Mouse (Mus musculus): ENCODE measurements around the gene Pigq.

Gene Pigq

GRCm38 (mm10) chr17:25925348-25925747 is 19.4 kb downstream of the Pigq start:
- peak; percentile 16 for DNase-seq (ENCODE audit: low read depth, low spot score)

- DNase-seq (ENCODE audit: low read depth, low spot score) = no peak
These were observed 22.6 kb downstream of the Pigq start for GRCm38 (mm10) chr17:25922120-25922519.

- peak; percentile 99 for DNase-seq (ENCODE audit: low read depth, low spot score)
These were observed 24.7 kb downstream of the Pigq start for GRCm38 (mm10) chr17:25919786-25920642.

GRCm38 (mm10) chr17:25919144-25919785 is 25.5 kb downstream of the Pigq start, which contains the start of gene Rab40c:
Rab40c (minus strand) TSS chr17:25919727.
- no peak for DNase-seq (ENCODE audit: low read depth, low spot score)

GRCm38 (mm10) chr17:25918037-25918750 is 26.5 kb downstream of the Pigq start:
- no peak for DNase-seq (ENCODE audit: low read depth, low spot score)

GRCm38 (mm10) chr17:25916931-25917647 is 27.6 kb downstream of the Pigq start:
- DNase-seq (ENCODE audit: low read depth, low spot score) = no peak

GRCm38 (mm10) chr17:25914295-25914694 is 30.4 kb downstream of the Pigq start:
- no peak for DNase-seq (ENCODE audit: low read depth, low spot score)

- DNase-seq (ENCODE audit: low read depth, low spot score) = no peak
These were observed 30.9 kb downstream of the Pigq start for GRCm38 (mm10) chr17:25913877-25914275.

GRCm38 (mm10) chr17:25913186-25913876 is 31.4 kb downstream of the Pigq start:
- DNase-seq (ENCODE audit: low read depth, low spot score) = no peak

- DNase-seq (ENCODE audit: low read depth, low spot score) = no peak
These were observed 32.9 kb downstream of the Pigq start for GRCm38 (mm10) chr17:25911816-25912215.

GRCm38 (mm10) chr17:25907640-25908039 is 37.1 kb downstream of the Pigq start:
- DNase-seq (ENCODE audit: low read depth, low spot score) = no peak

- no peak for DNase-seq (ENCODE audit: low read depth, low spot score)
These were observed 41.7 kb downstream of the Pigq start for GRCm38 (mm10) chr17:25903061-25903460.

- DNase-seq (ENCODE audit: low read depth, low spot score) = no peak
These were observed 44.5 kb downstream of the Pigq start for GRCm38 (mm10) chr17:25900193-25900592.

- no peak for DNase-seq (ENCODE audit: low read depth, low spot score)
These were observed 48.8 kb downstream of the Pigq start for GRCm38 (mm10) chr17:25895891-25896290.

- DNase-seq (ENCODE audit: low read depth, low spot score) = no peak
These were observed 49.3 kb downstream of the Pigq start for GRCm38 (mm10) chr17:25895415-25895814.

GRCm38 (mm10) chr17:25893975-25894617 is 50.6 kb downstream of the Pigq start:
- peak; percentile 49 for DNase-seq (ENCODE audit: low read depth, low spot score)

- DNase-seq (ENCODE audit: low read depth, low spot score) = no peak
These were observed 55.9 kb downstream of the Pigq start for GRCm38 (mm10) chr17:25888837-25889236.

GRCm38 (mm10) chr17:25887467-25887866 is 57.3 kb downstream of the Pigq start:
- no peak for DNase-seq (ENCODE audit: low read depth, low spot score)

GRCm38 (mm10) chr17:25886806-25887205 is 57.9 kb downstream of the Pigq start:
- DNase-seq (ENCODE audit: low read depth, low spot score) = no peak

GRCm38 (mm10) chr17:25885636-25886035 is 59.1 kb downstream of the Pigq start:
- no peak for DNase-seq (ENCODE audit: low read depth, low spot score)

Data from retina, adult 2 months (tissue).